Mouse (Mus musculus): Measurements from ENCODE around the gene Gjb4.
A peak's percentile ranks its signal among the peaks of the same experiment; 100 is the strongest.

The Gjb4 gene

GRCm38 (mm10) chr4:127353951-127354438 is at the start of gene Gjb4:
Gjb4 (minus strand) TSS chr4:127354081.
- no peak for DNase-seq

- no peak for DNase-seq
Measured at GRCm38 (mm10) chr4:127402614-127403013, 48.7 kb upstream of the Gjb4 start.

- DNase-seq = no peak
Measured at GRCm38 (mm10) chr4:127402166-127402565, 48.3 kb upstream of the Gjb4 start.

- DNase-seq = no peak
Measured at GRCm38 (mm10) chr4:127400165-127401145, 46.6 kb upstream of the Gjb4 start.

GRCm38 (mm10) chr4:127395591-127395990 is 41.7 kb upstream of the Gjb4 start:
- DNase-seq = no peak

GRCm38 (mm10) chr4:127389645-127390044 is 35.8 kb upstream of the Gjb4 start:
- no peak for DNase-seq

- DNase-seq = peak in 1 of 2 experiments; percentile 21
Measured at GRCm38 (mm10) chr4:127377344-127377743, 23.5 kb upstream of the Gjb4 start.

- no peak for DNase-seq
Measured at GRCm38 (mm10) chr4:127375541-127376177, 21.8 kb upstream of the Gjb4 start.

- DNase-seq = no peak
Measured at GRCm38 (mm10) chr4:127374645-127375044, 20.8 kb upstream of the Gjb4 start.

- no peak for DNase-seq
Measured at GRCm38 (mm10) chr4:127373491-127373890, 19.6 kb upstream of the Gjb4 start.

GRCm38 (mm10) chr4:127371546-127371945 is 17.7 kb upstream of the Gjb4 start:
- DNase-seq = no peak

- DNase-seq = no peak
Measured at GRCm38 (mm10) chr4:127370447-127370846, 16.6 kb upstream of the Gjb4 start.

- DNase-seq = peak in 1 of 2 experiments; percentile 50
Measured at GRCm38 (mm10) chr4:127368379-127368973, 14.6 kb upstream of the Gjb4 start.

- no peak for DNase-seq
Measured at GRCm38 (mm10) chr4:127365834-127366233, 12.0 kb upstream of the Gjb4 start.

- DNase-seq = no peak
Measured at GRCm38 (mm10) chr4:127365433-127365832, 11.6 kb upstream of the Gjb4 start.

- no peak for DNase-seq
Measured at GRCm38 (mm10) chr4:127364431-127364830, 10.6 kb upstream of the Gjb4 start.

GRCm38 (mm10) chr4:127363331-127363730 is 9.4 kb upstream of the Gjb4 start:
- DNase-seq = no peak

- DNase-seq = no peak
Measured at GRCm38 (mm10) chr4:127362520-127362919, 8.6 kb upstream of the Gjb4 start.

- no peak for DNase-seq
Measured at GRCm38 (mm10) chr4:127358018-127358417, 4.1 kb upstream of the Gjb4 start, which contains the start of gene Gjb5. Gjb5 (minus strand) TSS chr4:127358181.

GRCm38 (mm10) chr4:127354506-127355485 is 915 bp upstream of the Gjb4 start:
- DNase-seq = no peak

GRCm38 (mm10) chr4:127352594-127352993 is 1.3 kb downstream of the Gjb4 start:
- DNase-seq = no peak
